ENCODE assay signal across 9 mouse cellular contexts in the genomic region with DNA sequence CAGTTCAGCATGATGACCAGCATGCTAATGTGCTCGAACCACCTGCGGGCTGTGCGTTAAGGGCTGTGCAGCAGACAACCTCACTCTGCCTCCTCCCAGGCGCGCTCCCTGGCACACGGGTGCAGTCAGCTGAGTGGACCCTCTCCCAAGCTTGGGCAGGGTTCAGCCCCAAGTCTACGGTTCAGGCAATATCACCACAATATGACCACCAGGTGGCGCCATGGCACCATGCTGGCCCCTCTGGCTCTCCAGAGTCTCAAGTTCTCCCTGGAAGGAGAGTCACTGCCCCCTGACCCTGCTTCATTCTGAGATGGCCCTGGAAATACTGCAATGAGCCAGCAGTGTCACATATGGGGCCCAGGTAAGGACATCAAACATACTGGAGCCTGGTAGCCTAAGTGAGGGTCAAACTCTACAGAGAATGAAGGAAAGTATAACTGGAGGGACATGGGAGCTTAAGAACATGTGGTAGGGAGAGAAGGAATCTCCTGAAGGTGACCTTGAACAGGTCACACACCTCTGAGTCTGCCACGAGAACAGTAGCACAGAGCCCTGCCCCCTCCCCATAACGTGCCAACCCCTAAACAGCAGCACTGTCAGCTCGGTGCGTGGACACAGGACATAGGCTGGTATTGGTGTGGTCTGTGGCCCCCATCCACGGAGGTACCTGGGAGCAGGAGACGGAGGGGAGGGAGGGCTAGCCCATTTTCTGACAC. TPM values are rescaled to one million over a fixed set of nuclear protein-coding genes. Genes with fewer than 3 reads are reported as not detected.
A peak's percentile ranks its signal among the peaks of the same experiment; 100 is the strongest.
DNase-seq lines count a peak whose midpoint lies in the region; ATAC-seq and TF ChIP-seq lines count a peak whose summit lies in the region.
"Had no signal": no experiment of that assay in that cellular context is flagged by ENCODE, and none has a peak within 500 bp of the region (broad histone marks: within the 10 kb centered on the region; RNA-seq: fewer than 3 reads in every experiment).

No protein-coding gene starts in this region.

- peak; percentile 59 for DNase-seq in c-Kit-positive CD71-negative TER-119-negative erythroid progenitor cells, embryonic 14.5 days (ENCODE audit: low read depth)
- DNase-seq in forebrain, embryonic 11.5 days (ENCODE audit: low spot score), result peak; percentile 93
- DNase-seq in heart, postnatal 14 days, result peak; percentile 82 to 88
- DNase-seq in kidney, postnatal 36 days, result peak; percentile 72 to 89
- peak in 2 of 3 experiments; percentile 26 to 40 for DNase-seq in liver, embryonic 14.5 days (ENCODE audit: low read depth in 3 of 3, low spot score in 3 of 3)
- DNase-seq in thymus, adult 18-20 months, result peak; percentile 16 to 22

- intact Hi-C loops in heart, postnatal 14 days (cut with DNase I), result loop anchor here (1.0 to 5.0 kb wide), 3 partner anchors 34 to 299 kb away; partner anchors contain the start of gene Cacna1h

- TF ChIP-seq CTCF in E14TG2a.4 (conservative IDR thresholded peaks at IDR 0.05; ENCODE audit: low read length), result peak; percentile 77
- peak; percentile 96 for TF ChIP-seq CTCF in liver, embryonic 14.5 days (IDR thresholded peaks at IDR 0.05; ENCODE audit: low read depth)
- peak; percentile 96 for TF ChIP-seq CTCF in olfactory bulb, adult 2 months (IDR thresholded peaks at IDR 0.05; ENCODE audit: insufficient read depth, low read depth, low read length)

- TF ChIP-seq EP300 in liver, embryonic 14.5 days (IDR thresholded peaks at IDR 0.05; ENCODE audit: low read depth), result no peak

- peaks cover 4% of the 10 kb centered on the region for H3K4me1 ChIP-seq in E14TG2a.4 (replicated peaks; ENCODE audit: low read depth, low read length)
- H3K4me1 ChIP-seq in forebrain, embryonic 11.5 days (replicated peaks; ENCODE audit: control insufficient read depth, insufficient read depth, low read length), result peaks cover 8% of the 10 kb centered on the region; the same call in 1 of the 2 replicates
- H3K4me1 ChIP-seq in liver, embryonic 14.5 days (replicated peaks; ENCODE audit: control insufficient read depth in 2 of 2, insufficient read depth in 2 of 2, low read length in 1 of 2), result no peaks in the 10 kb centered on the region
- peaks cover 38% of the 10 kb centered on the region for H3K4me1 ChIP-seq in olfactory bulb, adult 2 months (ENCODE audit: control insufficient read depth, insufficient read depth, low read length)

- no peak overlapping the region; the same call in 1 of the 2 replicates for H3K4me3 ChIP-seq in E14TG2a.4 (replicated peaks; ENCODE audit: low read length)
- H3K4me3 ChIP-seq in forebrain, embryonic 11.5 days (ENCODE audit: low read depth, low read length), result no peak overlapping the region
- H3K4me3 ChIP-seq in liver, embryonic 14.5 days (ENCODE audit: insufficient read depth in 1 of 2, low read depth in 2 of 2, low read length in 2 of 2), result no peak overlapping the region
- no peak overlapping the region for H3K4me3 ChIP-seq in olfactory bulb, adult 2 months (ENCODE audit: insufficient read depth, low read depth, low read length)
- H3K4me3 ChIP-seq: erythroblast, embryonic 14.5 days had no signal

- no peak overlapping the region for H3K27ac ChIP-seq in forebrain, embryonic 11.5 days (ENCODE audit: low read depth, low read length)
- no peak overlapping the region for H3K27ac ChIP-seq in liver, embryonic 14.5 days
- no peak overlapping the region for H3K27ac ChIP-seq in olfactory bulb, adult 2 months (ENCODE audit: insufficient read depth, low read depth, low read length)

- 28% methylated on average over 14 of the region's 14 CpGs for WGBS in forebrain, embryonic 11.5 days
- WGBS in liver, embryonic 14.5 days (ENCODE audit: insufficient replicate concordance), result 30% methylated on average over 14 of the region's 14 CpGs
- WGBS in olfactory bulb, adult 2 months, result 20% methylated on average over 14 of the region's 14 CpGs

- peak; percentile 65 for ATAC-seq in forebrain, embryonic 11.5 days (replicated peaks; ENCODE audit: low FRiP score)
- ATAC-seq in liver, embryonic 14.5 days (ENCODE audit: insufficient read depth), result no peak

- peaks cover 14% of the 10 kb centered on the region for H3K27me3 ChIP-seq in E14TG2a.4 (ENCODE audit: insufficient read depth, low read length)
- H3K27me3 ChIP-seq in forebrain, embryonic 11.5 days (ENCODE audit: control insufficient read depth, insufficient read depth, low read length), result peaks cover 31% of the 10 kb centered on the region
- H3K27me3 ChIP-seq in liver, embryonic 14.5 days (ENCODE audit: control insufficient read depth, insufficient read depth, low read length), result no peaks in the 10 kb centered on the region

- no peak overlapping the region for H3K9ac ChIP-seq in forebrain, embryonic 11.5 days (ENCODE audit: low read length)
- H3K9ac ChIP-seq in liver, embryonic 14.5 days (replicated peaks), result no peak overlapping the region

- TF ChIP-seq POLR2A in olfactory bulb, adult 2 months (IDR thresholded peaks at IDR 0.05; ENCODE audit: insufficient read depth, low read depth, low read length), result no peak

- H3K4me2 ChIP-seq in forebrain, embryonic 11.5 days (ENCODE audit: low read depth, low read length, severe bottlenecking), result no peak overlapping the region
- no peak overlapping the region for H3K4me2 ChIP-seq in liver, embryonic 14.5 days (ENCODE audit: low read depth)

- no peaks in the 10 kb centered on the region for H3K9me3 ChIP-seq in E14TG2a.4 (ENCODE audit: low read length)
- no peaks in the 10 kb centered on the region for H3K9me3 ChIP-seq in forebrain, embryonic 11.5 days (ENCODE audit: control insufficient read depth, low read length)
- no peaks in the 10 kb centered on the region for H3K9me3 ChIP-seq in liver, embryonic 14.5 days (ENCODE audit: control insufficient read depth, low read length)

- no peaks in the 10 kb centered on the region for H3K36me3 ChIP-seq in E14TG2a.4 (ENCODE audit: insufficient read depth, low read length)
- no peaks in the 10 kb centered on the region for H3K36me3 ChIP-seq in forebrain, embryonic 11.5 days (ENCODE audit: control insufficient read depth, insufficient read depth, low read length)
- no peaks in the 10 kb centered on the region for H3K36me3 ChIP-seq in liver, embryonic 14.5 days (replicated peaks; ENCODE audit: control insufficient read depth, insufficient read depth, low read depth)

RNA-seq across cellular contexts. Expression of gene Tpsg1, which starts 28.9 kb away (rescaled TPM):
- 0.45 TPM in 1 of 2 replicates, not detected in the other for polyA plus RNA-seq in forebrain, embryonic 11.5 days (2014; fragmentation: Nextera tagmentation; extraction: Ambion mirVana)
- not detected for total RNA-seq in heart, postnatal 14 days (2021)
- polyA plus RNA-seq in liver, embryonic 14.5 days (2012; rRNA removed), result 0.51 and 0.93 TPM in 2 replicates
- polyA plus RNA-seq in liver, embryonic 14.5 days (2014; fragmentation: Nextera tagmentation; extraction: Ambion mirVana), result 0.49 and 0.53 TPM in 2 replicates
- not detected in 2 replicates for polyA plus RNA-seq in olfactory bulb, adult 2 months (2012; ENCODE audit: insufficient read depth, insufficient read length, low replicate concordance, missing spikeins)
- polyA plus RNA-seq: erythroblast, embryonic 14.5 days had no signal

RNA-seq across cellular contexts. Expression of gene Tpsb2, which starts 31.9 kb away (rescaled TPM):
- not detected in 2 replicates for polyA plus RNA-seq in forebrain, embryonic 11.5 days (2014; fragmentation: Nextera tagmentation; extraction: Ambion mirVana)
- 1 to 10 TPM; 5.2 to 5.7 TPM for total RNA-seq in heart, postnatal 14 days (2021)
- polyA plus RNA-seq in liver, embryonic 14.5 days (2012; rRNA removed), result 0.11 and 0.12 TPM in 2 replicates
- 0.44 TPM in 1 of 2 replicates, not detected in the other for polyA plus RNA-seq in liver, embryonic 14.5 days (2014; fragmentation: Nextera tagmentation; extraction: Ambion mirVana)
- polyA plus RNA-seq in olfactory bulb, adult 2 months (2012; ENCODE audit: insufficient read depth, insufficient read length, low replicate concordance, missing spikeins), result not detected in 2 replicates

RNA-seq across cellular contexts. Expression of gene Cacna1h, which starts 35.6 kb away (rescaled TPM):
- 4.4 and 4.7 TPM in 2 replicates for polyA plus RNA-seq in forebrain, embryonic 11.5 days (2014; fragmentation: Nextera tagmentation; extraction: Ambion mirVana)
- total RNA-seq in heart, postnatal 14 days (2021), result 1 to 10 TPM; 4.9 to 8.1 TPM
- 1.2 and 1.3 TPM in 2 replicates for polyA plus RNA-seq in liver, embryonic 14.5 days (2012; rRNA removed)
- 0.13 and 0.50 TPM in 2 replicates for polyA plus RNA-seq in liver, embryonic 14.5 days (2014; fragmentation: Nextera tagmentation; extraction: Ambion mirVana)
- polyA plus RNA-seq in olfactory bulb, adult 2 months (2012; ENCODE audit: insufficient read depth, insufficient read length, low replicate concordance, missing spikeins), result not detected in 2 replicates

RNA-seq across cellular contexts. Expression of gene Tpsab1, which starts 52.6 kb away (rescaled TPM):
- not detected in 2 replicates for polyA plus RNA-seq in forebrain, embryonic 11.5 days (2014; fragmentation: Nextera tagmentation; extraction: Ambion mirVana)
- total RNA-seq in heart, postnatal 14 days (2021), result 1 to 10 TPM; 2.3 to 2.6 TPM
- not detected in 2 replicates for polyA plus RNA-seq in liver, embryonic 14.5 days (2012; rRNA removed)
- not detected in 2 replicates for polyA plus RNA-seq in liver, embryonic 14.5 days (2014; fragmentation: Nextera tagmentation; extraction: Ambion mirVana)
- not detected in 2 replicates for polyA plus RNA-seq in olfactory bulb, adult 2 months (2012; ENCODE audit: insufficient read depth, insufficient read length, low replicate concordance, missing spikeins)
- polyA plus RNA-seq: erythroblast, embryonic 14.5 days had no signal

RNA-seq across cellular contexts. Expression of gene Tekt4, which starts 56.5 kb away (rescaled TPM):
- polyA plus RNA-seq in forebrain, embryonic 11.5 days (2014; fragmentation: Nextera tagmentation; extraction: Ambion mirVana), result 0.12 and 0.29 TPM in 2 replicates
- under 1 TPM in 1 of 2 experiments, not detected in 1; 0.50 TPM for total RNA-seq in heart, postnatal 14 days (2021)
- 0.07 TPM in 1 of 2 replicates, not detected in the other for polyA plus RNA-seq in liver, embryonic 14.5 days (2012; rRNA removed)
- 0.13 TPM in 1 of 2 replicates, not detected in the other for polyA plus RNA-seq in liver, embryonic 14.5 days (2014; fragmentation: Nextera tagmentation; extraction: Ambion mirVana)
- polyA plus RNA-seq in olfactory bulb, adult 2 months (2012; ENCODE audit: insufficient read depth, insufficient read length, low replicate concordance, missing spikeins), result not detected in 2 replicates
- polyA plus RNA-seq: erythroblast, embryonic 14.5 days had no signal

Comparison
In these comparisons a context has a peak if more than half of its experiments do, and no peak if none do; other contexts are left out.
1. DNase-seq: peak in every context shown above with its lines; median percentile 93 in forebrain, embryonic 11.5 days; 85 in heart, postnatal 14 days; 80 in kidney, postnatal 36 days; 59 in c-Kit-positive CD71-negative TER-119-negative erythroid progenitor cells, embryonic 14.5 days; 33 in liver, embryonic 14.5 days; 19 in thymus, adult 18-20 months.